Mouse (Mus musculus): Measurements from ENCODE around the gene Trim14. TPM values are rescaled to one million over a fixed set of nuclear protein-coding genes. Genes with fewer than 3 reads are reported as not detected.

Trim14 gene
- polyA plus RNA-seq, 1 experiment from 2014 or later = 1.7 TPM

- Histone ChIP-seq H3K36me3 (no peaks in the 10 kb centered on the region), H3K4me3 (no peak overlapping the region), H3K27ac (no peak overlapping the region), H3K4me1 (peaks cover 17% of the 10 kb centered on the region), H3K4me2 (replicated peaks) (no peak overlapping the region), H3K9ac (no peak overlapping the region), H3K9me3 (replicated peaks) (no peaks in the 10 kb centered on the region), H3K27me3 (peaks cover 42% of the 10 kb centered on the region)
- ATAC-seq (ENCODE audit: low FRiP score) = no peak
- 64% methylated on average over 9 of the region's 9 CpGs for WGBS
These were observed 3.2 kb upstream of the Trim14 start for GRCm38 (mm10) chr4:46539167-46539566.

GRCm38 (mm10) chr4:46535094-46535830, 679 bp downstream of the Trim14 start:
- no peaks in the 10 kb centered on the region for H3K36me3 ChIP-seq
- peak overlapping the region; percentile 46; the same call in 1 of the 2 replicates for H3K9ac ChIP-seq
- peak overlapping the region; percentile 43 for H3K4me3 ChIP-seq
- peak overlapping the region; percentile 66 for H3K4me2 ChIP-seq (replicated peaks)
- no peak overlapping the region for H3K27ac ChIP-seq
- H3K9me3 ChIP-seq (replicated peaks) = no peaks in the 10 kb centered on the region
- 8% methylated on average over 16 of the region's 16 CpGs for WGBS
- peaks cover 60% of the 10 kb centered on the region for H3K27me3 ChIP-seq
- H3K4me1 ChIP-seq = peaks cover 16% of the 10 kb centered on the region
- ATAC-seq (ENCODE audit: low FRiP score) = peak; percentile 29; the same call in 1 of the 2 replicates

GRCm38 (mm10) chr4:46533934-46534720, 1.8 kb downstream of the Trim14 start:
- peaks cover 60% of the 10 kb centered on the region for H3K27me3 ChIP-seq
- H3K27ac ChIP-seq = no peak overlapping the region
- H3K4me3 ChIP-seq = peak overlapping the region; percentile 6
- H3K36me3 ChIP-seq = no peaks in the 10 kb centered on the region
- H3K4me2 ChIP-seq (replicated peaks) = peak overlapping the region; percentile 42
- H3K4me1 ChIP-seq = peaks cover 16% of the 10 kb centered on the region
- ATAC-seq (ENCODE audit: low FRiP score) = no peak
- H3K9me3 ChIP-seq (replicated peaks) = no peaks in the 10 kb centered on the region
- WGBS = 11% methylated on average over 29 of the region's 29 CpGs
- H3K9ac ChIP-seq = no peak overlapping the region

GRCm38 (mm10) chr4:46532926-46533325, 3.0 kb downstream of the Trim14 start:
- no peak overlapping the region for H3K27ac ChIP-seq
- H3K36me3 ChIP-seq = no peaks in the 10 kb centered on the region
- no peak overlapping the region for H3K4me2 ChIP-seq (replicated peaks)
- H3K9me3 ChIP-seq (replicated peaks) = no peaks in the 10 kb centered on the region
- no peak for ATAC-seq (ENCODE audit: low FRiP score)
- no peak overlapping the region for H3K9ac ChIP-seq
- H3K4me3 ChIP-seq = no peak overlapping the region
- WGBS = 85% methylated on average over 7 of the region's 7 CpGs
- H3K27me3 ChIP-seq = peaks cover 52% of the 10 kb centered on the region
- peaks cover 16% of the 10 kb centered on the region for H3K4me1 ChIP-seq

GRCm38 (mm10) chr4:46532511-46532910, 3.4 kb downstream of the Trim14 start:
- no peak overlapping the region for H3K4me3 ChIP-seq
- H3K36me3 ChIP-seq = no peaks in the 10 kb centered on the region
- no peak overlapping the region for H3K4me2 ChIP-seq (replicated peaks)
- H3K4me1 ChIP-seq = peaks cover 18% of the 10 kb centered on the region
- no peak for ATAC-seq (ENCODE audit: low FRiP score)
- H3K27me3 ChIP-seq = peaks cover 48% of the 10 kb centered on the region
- H3K9ac ChIP-seq = no peak overlapping the region
- no peaks in the 10 kb centered on the region for H3K9me3 ChIP-seq (replicated peaks)
- WGBS = 85% methylated on average over 2 of the region's 2 CpGs
- no peak overlapping the region for H3K27ac ChIP-seq

GRCm38 (mm10) chr4:46529722-46530121, 6.2 kb downstream of the Trim14 start:
- H3K27me3 ChIP-seq = peaks cover 29% of the 10 kb centered on the region
- H3K4me1 ChIP-seq = peaks cover 12% of the 10 kb centered on the region
- H3K4me3 ChIP-seq = no peak overlapping the region
- no peak overlapping the region for H3K27ac ChIP-seq
- H3K36me3 ChIP-seq = no peaks in the 10 kb centered on the region
- H3K9ac ChIP-seq = no peak overlapping the region
- no peaks in the 10 kb centered on the region for H3K9me3 ChIP-seq (replicated peaks)
- 41% methylated on average over 7 of the region's 7 CpGs for WGBS
- ATAC-seq (ENCODE audit: low FRiP score) = no peak
- H3K4me2 ChIP-seq (replicated peaks) = no peak overlapping the region

GRCm38 (mm10) chr4:46527558-46527926, 8.4 kb downstream of the Trim14 start:
- 7% methylated on average over 7 of the region's 7 CpGs for WGBS
- Histone ChIP-seq H3K27ac (no peak overlapping the region), H3K9me3 (replicated peaks) (no peaks in the 10 kb centered on the region), H3K4me1 (0 out of 2 replicates have a peak, but pooled peaks cover 4% of the 10 kb centered on the region), H3K4me2 (replicated peaks) (peak overlapping the region; percentile 49), H3K4me3 (peak overlapping the region; percentile 22), H3K36me3 (no peaks in the 10 kb centered on the region), H3K9ac (peak overlapping the region; percentile 35; the same call in 1 of the 2 replicates), H3K27me3 (peaks cover 9% of the 10 kb centered on the region)
- peak; percentile 50 for ATAC-seq (ENCODE audit: low FRiP score)

- no peaks in the 10 kb centered on the region for H3K36me3 ChIP-seq
- no peak overlapping the region for H3K27ac ChIP-seq
- H3K4me3 ChIP-seq = peak overlapping the region; percentile 22
- ATAC-seq (ENCODE audit: low FRiP score) = peak; percentile 43; the same call in 1 of the 2 replicates
- 34% methylated on average over 17 of the region's 17 CpGs for WGBS
- H3K4me1 ChIP-seq = 0 out of 2 replicates have a peak, but pooled peaks cover 4% of the 10 kb centered on the region
- H3K9ac ChIP-seq = peak overlapping the region; percentile 35; the same call in 1 of the 2 replicates
- no peaks in the 10 kb centered on the region for H3K9me3 ChIP-seq (replicated peaks)
- H3K27me3 ChIP-seq = peaks cover 9% of the 10 kb centered on the region; the same call in 1 of the 2 replicates
- H3K4me2 ChIP-seq (replicated peaks) = peak overlapping the region; percentile 49
These were observed 9.0 kb downstream of the Trim14 start for GRCm38 (mm10) chr4:46526798-46527557.

GRCm38 (mm10) chr4:46526226-46526625, 9.7 kb downstream of the Trim14 start:
- Histone ChIP-seq H3K27me3 (peaks cover 11% of the 10 kb centered on the region; the same call in 1 of the 2 replicates), H3K36me3 (no peaks in the 10 kb centered on the region), H3K27ac (no peak overlapping the region), H3K4me1 (0 out of 2 replicates have a peak, but pooled peaks cover 4% of the 10 kb centered on the region), H3K9me3 (replicated peaks) (no peaks in the 10 kb centered on the region), H3K9ac (no peak overlapping the region), H3K4me3 (no peak overlapping the region), H3K4me2 (replicated peaks) (no peak overlapping the region)
- ATAC-seq (ENCODE audit: low FRiP score) = no peak
- WGBS = 79% methylated on average over 3 of the region's 3 CpGs

GRCm38 (mm10) chr4:46523324-46523723, 12.6 kb downstream of the Trim14 start:
- H3K4me1 ChIP-seq = 0 out of 2 replicates have a peak, but pooled peaks cover 4% of the 10 kb centered on the region
- no peak overlapping the region for H3K9ac ChIP-seq
- no peaks in the 10 kb centered on the region for H3K36me3 ChIP-seq
- no peak for ATAC-seq (ENCODE audit: low FRiP score)
- no peak overlapping the region for H3K4me2 ChIP-seq (replicated peaks)
- WGBS = 81% methylated on average over 4 of the region's 4 CpGs
- H3K27ac ChIP-seq = no peak overlapping the region
- 0 out of 2 replicates have a peak, but pooled peaks cover 11% of the 10 kb centered on the region for H3K27me3 ChIP-seq
- no peaks in the 10 kb centered on the region for H3K9me3 ChIP-seq (replicated peaks)
- H3K4me3 ChIP-seq = no peak overlapping the region

- H3K4me2 ChIP-seq (replicated peaks) = no peak overlapping the region
- H3K27ac ChIP-seq = no peak overlapping the region
- H3K4me1 ChIP-seq = no peaks in the 10 kb centered on the region
- H3K27me3 ChIP-seq = 0 out of 2 replicates have a peak, but pooled peaks cover 8% of the 10 kb centered on the region
- H3K9ac ChIP-seq = no peak overlapping the region
- H3K4me3 ChIP-seq = no peak overlapping the region
- ATAC-seq (ENCODE audit: low FRiP score) = no peak
- H3K9me3 ChIP-seq (replicated peaks) = no peaks in the 10 kb centered on the region
- no peaks in the 10 kb centered on the region for H3K36me3 ChIP-seq
- WGBS = 89% methylated on average over 10 of the region's 10 CpGs
These were observed 14.5 kb downstream of the Trim14 start for GRCm38 (mm10) chr4:46521457-46521856.

- Histone ChIP-seq H3K9ac (no peak overlapping the region), H3K4me2 (replicated peaks) (no peak overlapping the region), H3K27ac (no peak overlapping the region), H3K4me1 (no peaks in the 10 kb centered on the region), H3K4me3 (no peak overlapping the region), H3K36me3 (no peaks in the 10 kb centered on the region), H3K27me3 (0 out of 2 replicates have a peak, but pooled peaks cover 5% of the 10 kb centered on the region), H3K9me3 (replicated peaks) (no peaks in the 10 kb centered on the region)
- WGBS = 82% methylated on average over 2 of the region's 2 CpGs
- ATAC-seq (ENCODE audit: low FRiP score) = no peak
These were observed 15.4 kb downstream of the Trim14 start for GRCm38 (mm10) chr4:46520491-46520890.

All from hindbrain, embryonic 12.5 days (tissue).